Mouse (Mus musculus) forebrain, embryonic 11.5 days (tissue): Measurements from ENCODE around the gene Ms4a15. TPM values are rescaled to one million over a fixed set of nuclear protein-coding genes. Genes with fewer than 3 reads are reported as not detected.

Experiments
- ATAC-seq: fragments of 200-750 bp; cut with Nextera tagmentation; replicated peaks from 2 replicates; pipeline ENCODE4 v1.8.0; 2017; ENCODE audit warnings: moderate TSS enrichment; ENCODE audit not compliant: low FRiP score
- DNase-seq: peaks from one replicate; pipeline ENCODE4 v3.0.0-alpha.2; 2017; ENCODE audit warnings: low spot score
- H3K27ac ChIP-seq: fragments of 300-500 bp; sonication (generic); 2 replicates; pipeline ENCODE4 v1.5.1; 2014; ENCODE audit warnings: low read depth, low read length
- H3K27me3 ChIP-seq: fragments of 300-500 bp; sonication (generic); 2 replicates; pipeline ENCODE4 v1.6.1; 2014; ENCODE audit warnings: mild to moderate bottlenecking, low read length, mixed read lengths; ENCODE audit not compliant: control insufficient read depth, insufficient read depth
- H3K36me3 ChIP-seq: fragments of 300-500 bp; sonication (generic); 2 replicates; pipeline ENCODE4 v1.6.1; 2014; ENCODE audit warnings: mild to moderate bottlenecking, low read length, moderate library complexity, mixed read lengths; ENCODE audit not compliant: control insufficient read depth, insufficient read depth
- H3K4me1 ChIP-seq: fragments of 300-500 bp; sonication (generic); replicated peaks from 2 replicates; pipeline ENCODE4 v1.6.1; 2014; ENCODE audit warnings: low read length, mixed read lengths; ENCODE audit not compliant: control insufficient read depth, insufficient read depth
- H3K4me2 ChIP-seq: fragments of 300-500 bp; sonication (generic); 2 replicates; pipeline ENCODE4 v1.6.1; 2014; ENCODE audit warnings: low read depth, mild to moderate bottlenecking, low read length, moderate library complexity, mixed read lengths; ENCODE audit not compliant: severe bottlenecking
- H3K4me3 ChIP-seq: fragments of 300-500 bp; sonication (generic); 2 replicates; pipeline ENCODE4 v1.5.1; 2014; ENCODE audit warnings: low read depth, low read length
- H3K9ac ChIP-seq: fragments of 300-500 bp; sonication (generic); 2 replicates; pipeline ENCODE4 v1.6.1; 2014; ENCODE audit warnings: low read length
- H3K9me3 ChIP-seq: fragments of 300-500 bp; sonication (generic); 2 replicates; pipeline ENCODE4 v1.6.1; 2016; ENCODE audit warnings: low read length, mixed read lengths; ENCODE audit not compliant: control insufficient read depth
- WGBS: fragments of 180-500 bp; shearing (Covaris S2); extraction: QIAGEN DNeasy Blood & Tissue Kit; methylation state at CpG from one replicate; pipeline ENCODE4 v1.1.7; 2014; 5-methylcytosine and 5-hydroxymethylcytosine counted together
- polyA plus RNA-seq: library from polyadenylated mRNA; unstranded; fragments of >200 nt; fragmentation: Nextera tagmentation; extraction: Ambion mirVana; gene quantifications from 2 replicates; pipeline ENCODE4 v1.2.1, GENCODE M21; 2014

Ms4a15 gene
- polyA plus RNA-seq, 1 experiment from 2014 or later, result not detected

GRCm38 (mm10) chr19:10940097-10940800 lies 52.8 kb downstream of the Ms4a15 start:
- DNase-seq (peak; percentile 94), ATAC-seq (peak; percentile 93)
- Histone ChIP-seq H3K4me3 (peak overlapping the region; percentile 31), H3K27ac (no peak overlapping the region; the same call in 1 of the 2 replicates), H3K36me3 (peaks cover 7% of the 10 kb centered on the region; the same call in 1 of the 2 replicates), H3K4me2 (peak overlapping the region; percentile 61), H3K4me1 (peaks cover 6% of the 10 kb centered on the region; the same call in 1 of the 2 replicates), H3K27me3 (no peaks in the 10 kb centered on the region), H3K9me3 (no peaks in the 10 kb centered on the region), H3K9ac (peak overlapping the region; percentile 59)
- WGBS, result 18% methylated on average over 37 of the region's 37 CpGs

GRCm38 (mm10) chr19:10938771-10939170 lies 54.3 kb downstream of the Ms4a15 start:
- H3K9me3 ChIP-seq, result no peaks in the 10 kb centered on the region
- H3K9ac ChIP-seq, result no peak overlapping the region
- no peak for ATAC-seq
- no peak overlapping the region for H3K27ac ChIP-seq
- H3K4me1 ChIP-seq, result peaks cover 6% of the 10 kb centered on the region; the same call in 1 of the 2 replicates
- DNase-seq, result no peak
- peaks cover 2% of the 10 kb centered on the region; the same call in 1 of the 2 replicates for H3K36me3 ChIP-seq
- H3K4me2 ChIP-seq, result no peak overlapping the region
- WGBS, result 74% methylated on average over 3 of the region's 3 CpGs
- no peaks in the 10 kb centered on the region for H3K27me3 ChIP-seq
- no peak overlapping the region for H3K4me3 ChIP-seq

GRCm38 (mm10) chr19:10937110-10937563 lies 55.9 kb downstream of the Ms4a15 start, which contains the start of gene Ptgdr2:
TSS of gene Ptgdr2 (plus strand) at chr19:10937160.
- WGBS, result 67% methylated on average over 5 of the region's 5 CpGs
- ATAC-seq (no peak), DNase-seq (no peak)
- no peaks in the 10 kb centered on the region for H3K27me3 ChIP-seq
- H3K4me1 ChIP-seq, result peaks cover 6% of the 10 kb centered on the region; the same call in 1 of the 2 replicates
- H3K36me3 ChIP-seq, result no peaks in the 10 kb centered on the region
- no peak within 1 kb of the TSS for H3K27ac ChIP-seq
- H3K4me3 ChIP-seq, result no peak within 1 kb of the TSS
- H3K9ac ChIP-seq, result no peak within 1 kb of the TSS
- H3K9me3 ChIP-seq, result no peaks in the 10 kb centered on the region
- H3K4me2 ChIP-seq, result no peak within 1 kb of the TSS

- no peaks in the 10 kb centered on the region for H3K9me3 ChIP-seq
- WGBS, result 85% methylated on average over 5 of the region's 5 CpGs
- DNase-seq (no peak), ATAC-seq (no peak)
- peaks cover 4% of the 10 kb centered on the region; the same call in 1 of the 2 replicates for H3K4me1 ChIP-seq
- H3K4me3 ChIP-seq, result no peak overlapping the region
- no peak overlapping the region for H3K9ac ChIP-seq
- H3K27me3 ChIP-seq, result no peaks in the 10 kb centered on the region
- no peak overlapping the region for H3K27ac ChIP-seq
- no peaks in the 10 kb centered on the region for H3K36me3 ChIP-seq
- H3K4me2 ChIP-seq, result no peak overlapping the region
These were observed 57.0 kb downstream of the Ms4a15 start for GRCm38 (mm10) chr19:10936077-10936476.

- H3K27ac ChIP-seq, result no peak overlapping the region
- H3K4me3 ChIP-seq, result no peak overlapping the region
- 28% methylated on average over 5 of the region's 5 CpGs for WGBS
- DNase-seq (no peak), ATAC-seq (no peak)
- H3K4me1 ChIP-seq, result no peaks in the 10 kb centered on the region
- no peaks in the 10 kb centered on the region for H3K9me3 ChIP-seq
- H3K36me3 ChIP-seq, result no peaks in the 10 kb centered on the region
- no peak overlapping the region for H3K9ac ChIP-seq
- no peak overlapping the region for H3K4me2 ChIP-seq
- no peaks in the 10 kb centered on the region for H3K27me3 ChIP-seq
These were observed 58.0 kb downstream of the Ms4a15 start for GRCm38 (mm10) chr19:10935029-10935428.

GRCm38 (mm10) chr19:10930641-10931040 lies 62.4 kb downstream of the Ms4a15 start:
- 81% methylated on average over 2 of the region's 2 CpGs for WGBS
- no peaks in the 10 kb centered on the region for H3K27me3 ChIP-seq
- no peak overlapping the region for H3K4me2 ChIP-seq
- H3K4me1 ChIP-seq, result no peaks in the 10 kb centered on the region; the same call in 1 of the 2 replicates
- ATAC-seq, result no peak
- H3K9ac ChIP-seq, result no peak overlapping the region
- no peak for DNase-seq
- H3K4me3 ChIP-seq, result no peak overlapping the region
- no peaks in the 10 kb centered on the region for H3K9me3 ChIP-seq
- H3K36me3 ChIP-seq, result no peaks in the 10 kb centered on the region
- H3K27ac ChIP-seq, result no peak overlapping the region

Other genes with a start within 250 kb of the Ms4a15 start
- 0.28 TPM in 1 of 2 replicates, not detected in the other for gene Cd6, start 163.2 kb downstream of the Ms4a15 start, polyA plus RNA-seq
- 0.19 and 0.20 TPM in 2 replicates for gene Slc15a3, start 153.5 kb downstream of the Ms4a15 start, polyA plus RNA-seq
- 87.1 and 95.1 TPM in 2 replicates for gene Tmem132a, start 123.3 kb downstream of the Ms4a15 start, polyA plus RNA-seq
- gene Tmem109, start 111.2 kb downstream of the Ms4a15 start, polyA plus RNA-seq, result 44.3 and 45.9 TPM in 2 replicates
- 50.9 and 55.5 TPM in 2 replicates for gene Prpf19, start 98.0 kb downstream of the Ms4a15 start, polyA plus RNA-seq
- not detected in 2 replicates for gene Zp1, start 72.6 kb downstream of the Ms4a15 start, polyA plus RNA-seq
- 0.09 TPM in 1 of 2 replicates, not detected in the other for gene Ptgdr2, start 56.1 kb downstream of the Ms4a15 start, polyA plus RNA-seq
- 28.1 and 31.2 TPM in 2 replicates for gene Ccdc86, start 44.0 kb downstream of the Ms4a15 start, polyA plus RNA-seq
- not detected in 2 replicates for gene Ms4a10, start 18.6 kb downstream of the Ms4a15 start, polyA plus RNA-seq
- gene Ms4a18, start 24.8 kb upstream of the Ms4a15 start, polyA plus RNA-seq, result not detected in 2 replicates
- gene Ms4a8a, start 87.9 kb upstream of the Ms4a15 start, polyA plus RNA-seq, result not detected in 2 replicates
- not detected in 2 replicates for gene 1700017D01Rik, start 137.6 kb upstream of the Ms4a15 start, polyA plus RNA-seq
- gene 1700025F22Rik, start 172.1 kb upstream of the Ms4a15 start, polyA plus RNA-seq, result not detected in 2 replicates
- not detected in 2 replicates for gene Ms4a13, start 203.5 kb upstream of the Ms4a15 start, polyA plus RNA-seq
- not detected in 2 replicates for gene Ms4a12, start 239.2 kb upstream of the Ms4a15 start, polyA plus RNA-seq